In genomic region chr1:126929666-126930065, GRCm38 (mm10) we compare ENCODE assay signal across 8 mouse cellular contexts.
DNase-seq lines count a peak whose midpoint lies in the region; ATAC-seq and TF ChIP-seq lines count a peak whose summit lies in the region.
"Had no signal": no experiment of that assay in that cellular context is flagged by ENCODE, and none has a peak within 500 bp of the region (broad histone marks: within the 10 kb centered on the region; RNA-seq: fewer than 3 reads in every experiment).

No protein-coding gene starts in this region.

- no peaks in the 10 kb centered on the region for H3K27me3 ChIP-seq in heart, postnatal 0 days (ENCODE audit: control insufficient read depth, insufficient read depth, low read length)
- H3K27me3 ChIP-seq in heart, embryonic 10.5 days (ENCODE audit: insufficient read depth, poor library complexity, severe bottlenecking) = peaks cover 3% of the 10 kb centered on the region; the same call in 1 of the 2 replicates
- H3K27me3 ChIP-seq: liver, embryonic 13.5 days had no signal

- H3K4me2 ChIP-seq in heart, postnatal 0 days (ENCODE audit: low read depth, low read length) = no peak overlapping the region
- H3K4me2 ChIP-seq: liver, embryonic 13.5 days had no signal

- H3K4me3 ChIP-seq in heart, postnatal 0 days (ENCODE audit: low read depth, low read length) = no peak overlapping the region
- H3K4me3 ChIP-seq in heart, embryonic 10.5 days = no peak overlapping the region
- H3K4me3 ChIP-seq: liver, embryonic 13.5 days had no signal

- H3K36me3 ChIP-seq in heart, postnatal 0 days (replicated peaks; ENCODE audit: control insufficient read depth, insufficient read depth, low read length) = no peaks in the 10 kb centered on the region
- H3K36me3 ChIP-seq in heart, embryonic 10.5 days = no peaks in the 10 kb centered on the region
- H3K36me3 ChIP-seq: liver, embryonic 13.5 days had no signal

- no peak for TF ChIP-seq EP300 in heart, postnatal 0 days (IDR thresholded peaks at IDR 0.05; ENCODE audit: low read depth)

- H3K4me1 ChIP-seq in heart, postnatal 0 days (ENCODE audit: control insufficient read depth, insufficient read depth) = peaks cover 17% of the 10 kb centered on the region
- H3K4me1 ChIP-seq in heart, embryonic 10.5 days = peaks cover 8% of the 10 kb centered on the region; the same call in 1 of the 2 replicates
- H3K4me1 ChIP-seq: liver, embryonic 13.5 days had no signal

- H3K27ac ChIP-seq in heart, postnatal 0 days (ENCODE audit: low read depth) = no peak overlapping the region
- H3K27ac ChIP-seq in heart, embryonic 10.5 days = no peak overlapping the region
- H3K27ac ChIP-seq: liver, embryonic 13.5 days had no signal

- H3K9me3 ChIP-seq in heart, postnatal 0 days (replicated peaks; ENCODE audit: control insufficient read depth, low read length) = no peaks in the 10 kb centered on the region
- no peaks in the 10 kb centered on the region for H3K9me3 ChIP-seq in heart, embryonic 10.5 days
- H3K9me3 ChIP-seq: liver, embryonic 13.5 days had no signal

- peak; percentile 55 for TF ChIP-seq CTCF in heart, postnatal 0 days (IDR thresholded peaks at IDR 0.05; ENCODE audit: low read depth)

- 64% methylated on average over 4 of the region's 4 CpGs for WGBS in heart, postnatal 0 days
- 55% methylated on average over 4 of the region's 4 CpGs for WGBS in heart, embryonic 10.5 days

- DNase-seq in heart, postnatal 0 days (ENCODE audit: low spot score) = no peak
- no peak for DNase-seq in heart, embryonic 10.5 days (ENCODE audit: low spot score)
- DNase-seq in right cerebral cortex, adult 2 months (ENCODE audit: low spot score in 2 of 2) = peak; percentile 31 to 51
- DNase-seq in right cerebral cortex, postnatal 36 days (ENCODE audit: low spot score in 2 of 2) = no peak
- peak; percentile 7 for DNase-seq in c-Kit-positive CD71-positive TER-119-negative erythroid progenitor cells, embryonic 14.5 days (ENCODE audit: low read depth)
- no peak for DNase-seq in spleen, adult 12 weeks (ENCODE audit: low spot score)
- DNase-seq: liver, embryonic 13.5 days had no signal

- no peak for ATAC-seq in heart, postnatal 0 days (ENCODE audit: insufficient read depth, low read depth)
- peak; percentile 58; the same call in 1 of the 2 replicates for ATAC-seq in megakaryocyte progenitor cell, adult 5-6 weeks (replicated peaks; ENCODE audit: poor library complexity)

- H3K9ac ChIP-seq in heart, postnatal 0 days (replicated peaks; ENCODE audit: low read depth, low read length) = no peak overlapping the region
- H3K9ac ChIP-seq: liver, embryonic 13.5 days had no signal

Comparison
In these comparisons a context has a peak if more than half of its experiments do, and no peak if none do; other contexts are left out.
1. DNase-seq: peak in right cerebral cortex, adult 2 months (2 of 2) and c-Kit-positive CD71-positive TER-119-negative erythroid progenitor cells, embryonic 14.5 days (single experiment); none in heart, postnatal 0 days (single experiment), heart, embryonic 10.5 days (single experiment), right cerebral cortex, postnatal 36 days (0 of 2) and spleen, adult 12 weeks (single experiment).